Mouse (Mus musculus) heart, embryonic 14.5 days (tissue): ENCODE data around the gene Tbc1d12. TPM values are rescaled to one million over a fixed set of nuclear protein-coding genes. Genes with fewer than 3 reads are reported as not detected.

Source experiments
- ATAC-seq: fragments of 200-750 bp; cut with Nextera tagmentation; 2 replicates; pipeline ENCODE4 v1.8.0; 2017; ENCODE audit warnings: low read depth, moderate TSS enrichment; ENCODE audit not compliant: insufficient number of reproducible peaks, insufficient read depth, low FRiP score
- H3K27ac ChIP-seq, 2 experiments: fragments of 200-500 bp in 1 of 2; fragments of 300-500 bp in 1 of 2; sonication (generic) in 1 of 2; replicated peaks in 1 of 2; 2 replicates each; pipeline ENCODE4 v1.5.1; 2012 to 2014; ENCODE audit warnings: low read depth in 2 of 2, low read length in 2 of 2, control low read depth in 1 of 2, mild to moderate bottlenecking in 1 of 2, mixed read lengths in 1 of 2; ENCODE audit not compliant: control insufficient read depth in 1 of 2, insufficient read depth in 1 of 2
- H3K27me3 ChIP-seq: fragments of 300-500 bp; sonication (generic); 2 replicates; pipeline ENCODE4 v1.6.1; 2014; ENCODE audit warnings: mild to moderate bottlenecking, low read length, control low read depth; ENCODE audit not compliant: control insufficient read depth, insufficient read depth
- H3K36me3 ChIP-seq: fragments of 300-500 bp; sonication (generic); 2 replicates; pipeline ENCODE4 v1.6.1; 2014; ENCODE audit warnings: mild to moderate bottlenecking, control low read depth, low read length, mixed read lengths; ENCODE audit not compliant: control insufficient read depth, insufficient read depth
- H3K4me1 ChIP-seq, 2 experiments: fragments of 200-500 bp in 1 of 2; fragments of 300-500 bp in 1 of 2; sonication (generic) in 1 of 2; 2 replicates each; pipeline ENCODE4 v1.6.1; 2012 to 2014; ENCODE audit warnings: low read length in 2 of 2, control low read depth in 1 of 2, mixed read lengths in 1 of 2; ENCODE audit not compliant: control insufficient read depth in 2 of 2, insufficient read depth in 2 of 2
- H3K4me2 ChIP-seq: fragments of 300-500 bp; sonication (generic); 2 replicates; pipeline ENCODE4 v1.6.1; 2014; ENCODE audit warnings: mild to moderate bottlenecking, low read length
- H3K4me3 ChIP-seq, 2 experiments: fragments of 200-500 bp in 1 of 2; fragments of 300-500 bp in 1 of 2; sonication (generic) in 1 of 2; 2 replicates each; pipeline ENCODE4 v1.5.1; 2012 to 2014; ENCODE audit warnings: low read length in 2 of 2, mild to moderate bottlenecking in 2 of 2, control low read depth in 1 of 2, low read depth in 1 of 2, moderate library complexity in 1 of 2; ENCODE audit not compliant: control insufficient read depth in 1 of 2, insufficient read depth in 1 of 2
- H3K9ac ChIP-seq: fragments of 300-500 bp; sonication (generic); 2 replicates; pipeline ENCODE4 v1.6.1; 2014; ENCODE audit warnings: mild to moderate bottlenecking, low read length
- H3K9me3 ChIP-seq: fragments of 300-500 bp; sonication (generic); 2 replicates; pipeline ENCODE4 v1.6.1; 2016; ENCODE audit warnings: low read length, control low read depth; ENCODE audit not compliant: control insufficient read depth
- WGBS: fragments of 180-500 bp; shearing (Covaris S2); extraction: QIAGEN DNeasy Blood & Tissue Kit; methylation state at CpG from one replicate; pipeline ENCODE4 v1.1.7; 2014; 5-methylcytosine and 5-hydroxymethylcytosine counted together
- polyA plus RNA-seq: library from polyadenylated mRNA; unstranded; fragments of >200 nt; fragmentation: Nextera tagmentation; extraction: Ambion mirVana; gene quantifications from 2 replicates; pipeline ENCODE4 v1.2.1, GENCODE M21; 2014

The Tbc1d12 gene
- polyA plus RNA-seq, 1 experiment from 2014 or later: 2.8 TPM

DNA sequence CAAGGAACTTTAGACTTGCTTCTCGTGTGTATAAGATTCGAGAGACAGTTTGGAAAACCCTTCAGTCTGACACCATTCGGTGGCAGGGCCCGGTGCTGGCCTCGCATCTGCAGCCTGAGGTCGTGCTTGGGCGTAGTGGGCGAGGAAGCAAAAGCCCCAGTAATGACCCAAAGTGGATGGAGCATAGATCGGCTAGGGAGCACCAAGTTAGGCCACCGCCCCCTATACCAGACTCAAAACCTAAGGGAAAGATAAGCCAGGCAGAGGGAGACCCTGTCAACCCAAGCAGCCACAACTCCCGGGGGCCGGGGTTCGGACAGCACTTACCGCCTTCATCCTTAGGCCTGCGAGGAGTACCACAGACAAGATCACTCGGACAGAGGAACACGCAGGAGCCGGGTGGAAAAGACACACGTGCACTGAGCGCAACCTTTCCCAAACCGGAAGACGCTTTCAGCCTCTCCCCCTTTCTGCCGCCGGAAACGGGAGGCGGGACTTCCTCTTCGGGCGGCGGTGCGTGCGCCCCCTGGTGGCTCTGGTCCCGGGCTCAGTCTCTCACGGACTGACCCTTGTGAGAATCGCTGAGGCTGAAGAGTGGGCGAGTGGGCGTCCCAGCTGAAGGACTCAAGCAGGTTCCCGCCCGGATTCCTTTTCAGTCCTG, 17.5 kb upstream of the Tbc1d12 start, which contains the start of gene Noc3l:
Gene Noc3l (minus strand): TSS at position 472 of the 661 bp plus-strand sequence.
- Histone ChIP-seq H3K4me2 (peak within 1 kb of the TSS; percentile 93), H3K4me1 (peaks cover 0 to 7% of the 10 kb centered on the region in 2 experiments; a peak in 3 of 4 replicates), H3K27me3 (no peaks in the 10 kb centered on the region), H3K27ac (peak within 1 kb of the TSS in 1 of 2 experiments; percentile 24; a peak in 1 of 4 replicates), H3K4me3 (peak within 1 kb of the TSS; percentile 77 to 85), H3K9ac (peak within 1 kb of the TSS; percentile 83), H3K9me3 (no peaks in the 10 kb centered on the region), H3K36me3 (peaks cover 19% of the 10 kb centered on the region)
- ATAC-seq: peak; percentile 91
- WGBS: under 1% methylated on average over 38 of the region's 38 CpGs

DNA sequence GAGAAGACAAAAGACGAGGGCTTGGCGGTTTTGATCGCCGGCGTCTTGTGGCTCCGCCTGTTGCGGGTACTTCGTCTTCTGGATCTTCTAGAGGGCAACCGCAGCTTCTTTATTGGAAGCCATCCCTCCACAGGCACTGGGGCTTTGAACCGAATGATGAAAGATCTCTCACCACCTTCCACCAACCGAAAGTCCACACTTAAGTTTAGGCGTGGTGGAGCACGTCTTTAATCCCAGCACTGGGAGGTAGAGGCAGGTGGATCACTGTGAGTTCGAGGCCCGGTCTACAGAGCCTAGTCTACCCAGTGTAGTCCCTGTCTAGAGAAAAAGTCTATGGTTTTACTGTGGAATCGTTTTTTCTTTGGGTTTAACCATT, 17.0 kb upstream of the Tbc1d12 start:
- Histone ChIP-seq H3K4me3 (peak overlapping the region; percentile 77 to 85), H3K36me3 (peaks cover 14% of the 10 kb centered on the region), H3K4me2 (peak overlapping the region; percentile 93), H3K27ac (0 out of 4 replicates have a peak overlapping the region, but pooled peaks of 1 of the 2 experiments have one; percentile 20), H3K27me3 (no peaks in the 10 kb centered on the region), H3K4me1 (peaks cover 0 to 7% of the 10 kb centered on the region in 2 experiments; a peak in 3 of 4 replicates), H3K9ac (peak overlapping the region; percentile 83), H3K9me3 (no peaks in the 10 kb centered on the region)
- ATAC-seq: no peak
- WGBS: 10% methylated on average over 16 of the region's 16 CpGs

DNA sequence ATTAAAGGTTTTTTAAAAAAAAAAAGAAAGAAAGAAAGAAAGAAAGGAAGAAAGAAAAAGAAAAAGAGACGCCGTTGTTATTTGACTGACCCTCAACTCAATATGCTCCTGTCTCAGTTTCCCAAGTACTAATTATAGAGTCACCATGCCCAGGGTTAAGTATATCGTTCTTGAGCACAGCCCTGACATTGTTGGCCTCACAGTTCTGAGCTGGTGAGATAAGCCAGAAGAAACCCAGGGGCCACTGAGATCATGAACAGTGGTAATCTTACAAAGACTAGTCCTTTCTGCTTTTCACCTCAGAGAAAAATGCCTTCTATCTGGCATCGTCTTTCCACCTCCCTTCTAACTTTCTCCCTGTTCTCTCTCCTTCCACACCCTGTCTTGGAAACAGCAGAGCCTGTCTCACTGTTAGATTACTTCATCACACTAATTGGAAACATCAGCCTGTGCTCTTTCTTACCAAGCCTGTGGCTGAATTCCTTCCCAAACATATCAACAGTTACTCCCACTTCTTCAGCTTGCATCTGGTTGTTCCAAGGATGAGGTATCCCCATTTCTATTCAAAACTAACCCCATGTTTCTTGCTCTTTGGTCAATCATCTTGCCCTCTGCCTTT, 16.1 kb upstream of the Tbc1d12 start:
- ATAC-seq: no peak
- H3K27ac ChIP-seq: peak overlapping the region in 1 of 2 experiments; percentile 24; a peak in 2 of 4 replicates

DNA sequence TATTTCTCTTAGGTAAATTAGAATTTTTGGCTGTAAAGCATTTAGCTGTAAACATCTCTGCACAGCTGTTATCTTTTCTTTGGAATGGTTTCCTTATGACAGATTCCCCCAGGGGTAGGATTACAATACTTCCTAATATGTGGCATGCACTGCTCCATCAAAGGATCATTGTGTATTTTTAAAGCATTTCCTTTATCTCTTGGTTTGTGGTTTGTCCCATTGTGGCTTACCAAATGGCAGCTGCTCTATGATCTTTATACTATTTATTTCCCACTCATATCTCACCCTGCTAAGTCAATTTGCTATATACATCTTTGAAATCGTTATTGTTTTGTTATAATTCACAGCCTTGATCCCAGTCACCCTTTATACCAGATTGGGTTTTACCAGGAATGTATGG, 3.2 kb upstream of the Tbc1d12 start:
- H3K27ac ChIP-seq: no peak overlapping the region
- 0 out of 4 replicates have a peak, but pooled peaks cover 0 to 6% of the 10 kb centered on the region in 2 experiments for H3K4me1 ChIP-seq
- ATAC-seq: no peak
- H3K9ac ChIP-seq: no peak overlapping the region
- 54% methylated on average over 1 of the region's 1 CpGs for WGBS
- H3K4me2 ChIP-seq: no peak overlapping the region
- H3K36me3 ChIP-seq: no peaks in the 10 kb centered on the region
- no peak overlapping the region for H3K4me3 ChIP-seq
- H3K9me3 ChIP-seq: no peaks in the 10 kb centered on the region
- H3K27me3 ChIP-seq: no peaks in the 10 kb centered on the region

More for the DNA sequence above, 16.1 kb upstream of the Tbc1d12 start:
- 60% methylated on average over 4 of the region's 4 CpGs for WGBS
- H3K4me3 ChIP-seq: no peak overlapping the region
- no peak overlapping the region for H3K4me2 ChIP-seq
- no peak overlapping the region for H3K9ac ChIP-seq
- H3K9me3 ChIP-seq: no peaks in the 10 kb centered on the region
- peaks cover 5% of the 10 kb centered on the region for H3K36me3 ChIP-seq
- H3K27me3 ChIP-seq: no peaks in the 10 kb centered on the region
- H3K4me1 ChIP-seq: peaks cover 0 to 7% of the 10 kb centered on the region in 2 experiments; a peak in 3 of 4 replicates

DNA sequence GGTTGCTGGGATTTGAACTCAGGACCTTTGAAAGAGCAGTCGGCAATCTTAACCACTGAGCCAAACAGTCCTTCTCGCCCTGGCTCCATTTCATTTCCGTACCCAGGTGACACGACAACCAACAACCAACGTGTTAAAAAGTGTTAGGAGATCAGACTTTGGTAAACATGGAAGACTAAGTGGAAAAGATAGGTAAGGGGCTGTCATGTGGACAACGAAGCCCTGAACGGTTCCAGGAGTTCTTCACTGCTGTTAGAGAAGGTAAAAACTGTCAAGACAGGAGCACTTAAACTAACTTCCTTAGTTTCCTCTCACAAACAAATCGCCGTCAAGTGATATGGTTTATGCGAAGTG, 318 bp upstream of the Tbc1d12 start:
- Histone ChIP-seq H3K36me3 (no peaks in the 10 kb centered on the region), H3K4me2 (peak overlapping the region; percentile 65), H3K9ac (peak overlapping the region; percentile 89), H3K4me3 (peak overlapping the region; percentile 82 to 91), H3K9me3 (no peaks in the 10 kb centered on the region), H3K4me1 (0 out of 4 replicates have a peak, but pooled peaks cover 0 to 6% of the 10 kb centered on the region in 2 experiments), H3K27me3 (no peaks in the 10 kb centered on the region), H3K27ac (peak overlapping the region; percentile 74 to 89)
- no peak for ATAC-seq
- 26% methylated on average over 10 of the region's 10 CpGs for WGBS

DNA sequence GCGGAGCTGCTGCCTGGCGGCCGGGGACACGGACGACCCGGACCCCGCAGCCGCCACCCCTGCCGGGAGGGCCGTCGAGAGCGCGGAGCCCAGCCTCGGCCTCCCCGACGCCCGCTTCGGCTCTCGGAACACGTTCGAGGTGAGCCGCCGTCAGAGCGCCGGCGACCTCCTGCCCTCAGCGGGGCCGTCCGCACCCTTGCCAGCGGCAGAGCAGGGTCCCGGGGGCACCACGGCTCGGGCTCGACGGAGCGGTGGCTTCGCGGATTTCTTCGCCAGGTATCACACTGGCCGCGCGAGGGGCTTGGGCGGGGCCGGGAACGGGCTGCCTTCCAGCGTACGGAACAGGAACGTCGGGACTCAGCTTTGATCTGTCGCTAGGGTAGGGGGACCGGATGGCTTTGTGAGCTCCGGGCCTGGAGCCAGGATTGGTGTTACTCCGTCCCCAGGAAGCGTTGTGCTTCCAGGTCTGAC, 827 bp downstream of the Tbc1d12 start:
- H3K27me3 ChIP-seq: no peaks in the 10 kb centered on the region
- H3K9me3 ChIP-seq: no peaks in the 10 kb centered on the region
- peak overlapping the region; percentile 82 to 91 for H3K4me3 ChIP-seq
- WGBS: under 1% methylated on average over 54 of the region's 54 CpGs
- H3K36me3 ChIP-seq: no peaks in the 10 kb centered on the region
- peak overlapping the region; percentile 65 for H3K4me2 ChIP-seq
- H3K27ac ChIP-seq: peak overlapping the region; percentile 76 to 89
- H3K9ac ChIP-seq: peak overlapping the region; percentile 89
- ATAC-seq: peak; percentile 61
- H3K4me1 ChIP-seq: 0 out of 4 replicates have a peak, but pooled peaks cover 0 to 6% of the 10 kb centered on the region in 2 experiments

DNA sequence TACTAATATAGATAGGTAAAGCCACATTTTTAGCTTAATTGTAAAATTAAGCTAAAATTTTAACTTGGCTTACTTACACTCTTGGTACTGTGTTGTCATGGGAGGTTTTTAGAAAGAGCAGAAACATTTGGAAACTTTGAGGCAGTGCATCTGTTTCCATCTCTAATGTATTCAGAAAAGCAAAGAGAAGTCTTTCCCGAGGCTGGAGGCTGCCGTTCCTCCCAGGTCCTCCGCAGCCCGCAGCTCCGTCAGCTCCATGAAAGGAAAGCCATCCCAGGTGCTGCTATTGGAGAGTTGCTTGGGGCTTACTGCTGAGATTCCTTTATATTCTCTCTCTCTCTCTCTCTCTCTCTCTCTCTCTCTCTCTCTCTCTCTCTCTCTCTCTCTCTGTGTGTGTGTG, 8.4 kb downstream of the Tbc1d12 start:
- Histone ChIP-seq H3K4me3 (no peak overlapping the region), H3K27ac (no peak overlapping the region), H3K4me2 (no peak overlapping the region), H3K9me3 (no peaks in the 10 kb centered on the region), H3K9ac (no peak overlapping the region), H3K27me3 (no peaks in the 10 kb centered on the region), H3K36me3 (no peaks in the 10 kb centered on the region), H3K4me1 (no peaks in the 10 kb centered on the region)
- no peak for ATAC-seq
- 78% methylated on average over 5 of the region's 5 CpGs for WGBS
